Mouse (Mus musculus) neutrophil, adult 5-6 weeks (primary cell): Measurements from ENCODE around the gene Bdp1. TPM values are rescaled to one million over a fixed set of nuclear protein-coding genes. Genes with fewer than 3 reads are reported as not detected.

Experiments
- ATAC-seq: fragments of 151-379, 151-347 bp; 2 replicates; pipeline ENCODE4 v1.8.0; 2017; ENCODE audit warnings: mild to moderate bottlenecking, moderate TSS enrichment; ENCODE audit not compliant: insufficient number of reproducible peaks, poor library complexity, low FRiP score, severe bottlenecking; ENCODE audit errors: extremely low read depth
- total RNA-seq: library from RNA; stranded (forward); fragments of 200-1000 nt; gene quantifications from 2 replicates; pipeline ENCODE4 v1.2.3, GENCODE M21; 2017

Bdp1 gene
- total RNA-seq, 1 experiment from 2014 or later = 87.9 TPM

DNA sequence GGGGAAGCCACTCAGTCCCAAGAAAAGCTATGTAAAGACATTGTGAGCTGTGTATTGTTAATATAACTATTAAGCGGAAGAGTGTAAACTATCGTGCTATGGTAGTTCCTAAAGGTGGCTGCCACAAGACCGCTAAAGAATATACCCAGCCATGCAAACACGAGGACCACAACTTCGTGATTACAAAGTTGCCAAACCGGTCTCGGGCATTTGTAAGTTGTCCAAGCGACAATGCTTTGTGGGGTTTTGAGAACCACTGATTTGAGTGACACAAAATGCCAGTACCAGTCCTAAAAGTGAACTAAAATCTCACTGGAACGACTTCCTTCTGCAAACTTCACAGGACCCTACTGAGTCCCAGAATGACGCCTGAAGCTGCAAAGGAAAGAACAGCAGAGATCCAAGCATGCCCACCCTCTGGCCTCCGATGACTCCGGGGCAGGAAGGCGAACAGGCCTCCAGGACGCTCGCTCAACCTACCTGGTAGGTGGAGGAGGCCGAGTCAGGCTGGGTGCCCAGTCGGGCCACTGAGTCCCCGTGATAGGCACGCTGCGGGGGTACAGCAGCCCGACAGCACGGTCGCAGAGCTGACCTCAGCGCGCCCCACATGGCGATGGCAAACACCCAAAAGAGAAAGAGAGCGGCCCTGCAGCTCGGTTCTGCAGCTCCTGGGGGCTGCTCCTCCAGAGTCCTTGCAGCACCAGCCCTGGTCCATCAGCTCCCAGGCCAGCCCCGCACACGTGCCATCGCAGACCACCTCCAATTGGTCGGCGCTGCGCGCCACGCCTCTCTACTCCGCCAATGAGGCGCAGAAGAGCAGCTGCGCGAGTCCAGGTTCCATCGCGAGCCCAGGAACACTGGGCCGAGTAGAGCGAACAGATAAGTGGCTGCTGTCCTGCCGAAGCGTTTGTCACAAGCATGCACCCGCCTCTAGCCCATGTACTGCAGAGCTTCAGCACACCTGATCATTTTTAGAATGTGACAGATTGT, 88.7 kb downstream of the Bdp1 start, which contains the start of gene Mccc2:
TSS of gene Mccc2 (minus strand) at position 734 of the 990 bp plus-strand sequence.
- peak; percentile 97 for ATAC-seq

GRCm38 (mm10) chr13:100005911-100006496, 97.9 kb downstream of the Bdp1 start:
- ATAC-seq = no peak

- peak; percentile 94 for ATAC-seq
Observed at GRCm38 (mm10) chr13:100001790-100002196, 102.1 kb downstream of the Bdp1 start.

- peak; percentile 46 for ATAC-seq
Observed at GRCm38 (mm10) chr13:99999078-99999477, 104.8 kb downstream of the Bdp1 start.

DNA sequence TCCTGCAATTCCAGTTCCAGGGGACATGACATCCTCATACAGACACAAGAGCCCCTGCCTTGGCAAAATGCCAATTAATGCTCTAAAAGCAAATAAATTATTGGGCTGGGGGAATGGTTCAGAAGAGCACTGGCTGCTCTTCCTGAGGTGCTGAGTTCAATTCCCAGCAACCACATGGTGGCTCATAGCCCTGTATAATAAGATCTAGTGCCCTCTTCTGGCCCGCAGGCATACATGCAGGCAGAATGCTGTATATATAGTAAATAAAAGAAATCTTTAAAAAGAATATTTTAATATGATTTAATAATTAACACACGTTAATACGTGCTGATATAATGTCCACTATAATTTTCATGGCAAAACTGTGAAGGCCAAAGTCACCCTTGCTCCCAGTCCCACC, 105.8 kb downstream of the Bdp1 start:
- no peak for ATAC-seq

GRCm38 (mm10) chr13:99989592-99989991, 114.3 kb downstream of the Bdp1 start:
- ATAC-seq = no peak

- ATAC-seq = 0 out of 2 replicates have a peak, but pooled peaks have one; percentile 3
Observed at GRCm38 (mm10) chr13:99983320-99983719, 120.5 kb downstream of the Bdp1 start.

DNA sequence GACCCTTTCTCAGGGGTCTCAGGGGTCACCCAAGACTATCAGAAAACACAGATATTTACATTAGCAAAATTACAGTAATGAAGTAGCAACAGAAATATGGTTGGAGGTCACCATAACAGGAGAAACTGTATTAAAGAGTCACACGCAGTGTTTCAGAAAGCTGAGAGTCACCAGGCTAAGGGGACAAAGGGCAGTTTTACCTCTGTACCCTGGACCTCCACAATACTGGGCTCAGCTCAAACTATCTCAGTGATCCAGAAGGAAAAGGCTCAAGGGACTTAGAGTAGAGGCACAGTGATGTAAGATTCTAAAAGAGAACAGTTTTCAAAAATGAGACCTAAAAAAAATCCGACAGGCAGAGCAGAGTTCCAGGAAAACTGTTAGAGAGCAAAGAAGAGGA, 124.5 kb downstream of the Bdp1 start:
- no peak for ATAC-seq

- no peak for ATAC-seq
Observed at GRCm38 (mm10) chr13:99970089-99970488, 133.8 kb downstream of the Bdp1 start.

Other genes starting within 250 kb of the Bdp1 start
- gene Cartpt, start 203.0 kb downstream of the Bdp1 start, total RNA-seq = not detected in 2 replicates
- gene Mccc2, start 88.4 kb downstream of the Bdp1 start, total RNA-seq = 8.5 and 8.7 TPM in 2 replicates
- gene Serf1, start 3.9 kb upstream of the Bdp1 start, total RNA-seq = 3.5 and 3.6 TPM in 2 replicates
- 31.8 and 40.7 TPM in 2 replicates for gene Smn1, start 20.8 kb upstream of the Bdp1 start, total RNA-seq
- gene Naip2, start 98.0 kb upstream of the Bdp1 start, total RNA-seq = 21.1 and 25.6 TPM in 2 replicates
- 12.5 and 15.1 TPM in 2 replicates for gene Naip5, start 142.3 kb upstream of the Bdp1 start, total RNA-seq
- gene Naip6, start 213.6 kb upstream of the Bdp1 start, total RNA-seq = 7.9 and 8.0 TPM in 2 replicates